Mouse (Mus musculus) hindlimb bud, embryonic 11.5 days (tissue): ENCODE measurements around the gene Tdrd3.

Experiments
- DNase-seq: peaks from one replicate; pipeline ENCODE4 v3.0.0-alpha.2; 2012; ENCODE audit warnings: low read depth, low spot score; ENCODE audit errors: extremely low spot score

The Tdrd3 gene

DNA sequence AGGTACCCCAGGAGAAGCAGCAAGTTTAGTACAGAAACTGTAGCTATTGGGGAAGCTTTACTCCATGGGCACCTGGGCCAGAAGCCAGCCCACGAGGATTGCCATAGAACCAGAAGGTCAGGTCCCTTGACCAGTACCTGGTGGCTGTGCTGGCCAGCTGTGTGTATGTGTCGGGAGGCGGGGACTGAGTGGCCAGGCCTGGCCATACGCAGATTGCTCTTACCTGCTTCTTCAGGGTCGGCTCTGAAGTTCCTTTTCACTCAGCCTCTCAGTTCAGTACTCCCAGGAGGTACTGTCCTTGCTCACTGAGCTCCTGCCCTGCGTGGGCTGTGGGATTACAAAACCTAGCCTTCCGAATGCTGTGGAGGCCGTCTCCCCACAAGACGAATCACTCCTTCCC, 147.4 kb downstream of the Tdrd3 start:
- DNase-seq: no peak

DNA sequence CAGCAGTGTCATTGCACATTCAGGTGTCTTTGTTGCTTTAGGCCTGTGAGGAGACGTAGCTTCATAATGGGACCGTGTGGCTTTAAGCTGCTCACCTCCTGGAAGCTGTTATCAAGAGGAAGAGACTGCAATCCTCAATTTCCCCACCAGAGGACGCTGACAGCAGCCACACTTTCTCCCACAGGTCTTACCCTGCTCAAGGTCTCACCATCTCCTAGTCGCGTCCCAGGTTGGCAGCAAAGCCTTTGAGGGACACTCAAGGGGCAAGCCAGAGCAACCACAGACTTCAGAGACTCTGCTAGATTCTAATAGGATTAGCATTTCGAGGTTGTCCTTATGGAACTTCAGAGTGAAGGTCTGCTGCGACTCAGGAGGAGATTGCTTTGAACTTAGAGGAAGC, 149.8 kb downstream of the Tdrd3 start:
- no peak for DNase-seq

GRCm38 (mm10) chr14:87567034-87567461, 150.6 kb downstream of the Tdrd3 start:
- no peak for DNase-seq

- no peak for DNase-seq
Measured at GRCm38 (mm10) chr14:87567626-87568446, 151.4 kb downstream of the Tdrd3 start.

- DNase-seq: no peak
Measured at GRCm38 (mm10) chr14:87568447-87568908, 152.0 kb downstream of the Tdrd3 start.

DNA sequence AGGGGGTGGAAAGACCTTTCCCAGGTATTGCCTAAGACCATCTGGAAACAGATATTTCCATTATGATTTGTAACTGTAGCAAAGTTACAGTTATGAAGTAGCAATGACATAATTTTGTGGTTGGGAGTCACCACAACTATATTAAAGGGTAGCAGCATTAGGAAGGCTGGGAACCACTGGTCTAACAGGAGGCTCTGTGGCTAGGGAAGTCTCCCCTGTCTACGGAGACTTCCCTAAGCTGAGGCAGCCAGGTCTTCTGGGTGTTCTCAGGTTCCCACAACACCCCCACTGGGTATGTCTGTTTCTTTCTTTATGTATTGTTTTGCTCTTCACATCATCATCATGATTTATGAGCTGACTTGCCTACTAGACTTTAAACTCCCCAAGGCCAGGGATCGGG, 153.0 kb downstream of the Tdrd3 start:
- DNase-seq: no peak

DNA sequence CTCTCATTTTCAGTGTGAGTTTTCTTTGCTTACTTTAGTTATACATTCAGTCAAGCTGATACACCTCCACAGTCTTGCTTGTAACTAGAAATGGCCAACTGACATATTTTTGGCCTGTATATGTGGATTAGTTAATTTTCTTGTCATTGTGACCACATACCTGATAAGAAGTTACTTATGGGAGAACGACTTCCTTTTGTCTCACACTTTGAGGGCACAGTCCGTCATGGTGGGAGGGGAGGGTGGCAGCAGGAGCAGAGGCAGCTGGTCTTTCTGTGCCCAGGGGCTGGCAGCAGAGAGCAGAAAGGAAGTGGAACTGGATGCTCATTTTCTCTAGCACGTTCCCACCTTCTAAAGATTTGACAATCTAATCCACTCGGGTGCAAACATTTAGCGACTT, 156.0 kb downstream of the Tdrd3 start:
- DNase-seq: no peak

DNA sequence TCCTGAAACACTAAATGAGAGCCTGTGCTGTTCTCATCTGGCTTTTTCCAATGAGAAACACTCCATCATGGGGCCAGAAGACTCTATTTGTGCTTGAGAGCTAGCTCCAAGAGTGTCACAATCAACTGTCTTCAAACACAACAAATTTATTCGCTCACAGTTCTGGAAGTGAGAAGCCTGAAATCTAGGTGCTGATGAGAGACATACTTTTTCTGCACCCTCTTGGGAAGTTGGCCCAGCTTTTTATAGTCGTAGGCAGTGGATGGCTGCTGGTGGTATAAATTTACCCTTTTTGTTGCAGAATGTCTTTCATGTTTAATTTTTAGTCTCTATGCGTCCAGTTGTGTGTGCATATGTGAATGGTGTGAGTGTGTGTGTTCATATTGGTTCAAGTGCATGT, 166.2 kb downstream of the Tdrd3 start:
- no peak for DNase-seq
